Mouse (Mus musculus) liver, postnatal 0 days (tissue): ENCODE measurements around the gene H2-Aa.

ENCODE experiments used
- CTCF ChIP-seq: sonication (generic); IDR thresholded peaks from 2 replicates; pipeline ENCODE4 v1.5.1; 2016; ENCODE audit warnings: antibody characterized with exemption, low read depth
- EP300 ChIP-seq: IDR thresholded peaks from 2 replicates; pipeline ENCODE4 v1.6.1; 2016; ENCODE audit warnings: antibody characterized with exemption, low read depth, mild to moderate bottlenecking

- no peak for TF ChIP-seq CTCF
- no peak for TF ChIP-seq EP300
Measured at GRCm38 (mm10) chr17:34286501-34286900, 1.1 kb downstream of the H2-Aa start.
